Mouse (Mus musculus) left cerebral cortex, adult 11 months (tissue): ENCODE measurements at regions not wholly inside any gene's neighbourhood (a gene's known extent, or its start where the extent isn't known, plus 50 kb on each side); places are given as distances from the start of the nearest gene placed in this dataset.

Experiments
- DNase-seq: peaks from one replicate; pipeline ENCODE4 v3.0.0; 2022; ENCODE audit warnings: low spot score

- no peak for DNase-seq
Observed at GRCm38 (mm10) chr16:79718230-79718629, 627.3 kb upstream of the Tmprss15 start.

GRCm38 (mm10) chr16:79692444-79692843 lies 601.5 kb upstream of the Tmprss15 start:
- no peak for DNase-seq

GRCm38 (mm10) chr16:79651162-79651741 lies 560.4 kb upstream of the Tmprss15 start:
- DNase-seq, result peak; percentile 0

- no peak for DNase-seq
Observed at GRCm38 (mm10) chr16:79640898-79641297, 550.0 kb upstream of the Tmprss15 start.

- no peak for DNase-seq
Observed at GRCm38 (mm10) chr16:79627139-79627538, 536.2 kb upstream of the Tmprss15 start.

GRCm38 (mm10) chr16:79611002-79611401 lies 520.1 kb upstream of the Tmprss15 start:
- no peak for DNase-seq

GRCm38 (mm10) chr16:79590891-79591290 lies 500.0 kb upstream of the Tmprss15 start:
- DNase-seq, result no peak

GRCm38 (mm10) chr16:79585745-79586144 lies 494.8 kb upstream of the Tmprss15 start:
- no peak for DNase-seq

GRCm38 (mm10) chr16:79570867-79571266 lies 480.0 kb upstream of the Tmprss15 start:
- no peak for DNase-seq

- no peak for DNase-seq
Observed at GRCm38 (mm10) chr16:79534370-79534769, 443.5 kb upstream of the Tmprss15 start.

GRCm38 (mm10) chr16:79492493-79492892 lies 401.6 kb upstream of the Tmprss15 start:
- DNase-seq, result no peak

- DNase-seq, result no peak
Observed at GRCm38 (mm10) chr16:79450871-79451270, 360.0 kb upstream of the Tmprss15 start.

- DNase-seq, result no peak
Observed at GRCm38 (mm10) chr16:79449732-79450131, 358.8 kb upstream of the Tmprss15 start.

- no peak for DNase-seq
Observed at GRCm38 (mm10) chr16:79407385-79407784, 316.5 kb upstream of the Tmprss15 start.

GRCm38 (mm10) chr16:79406216-79406615 lies 315.3 kb upstream of the Tmprss15 start:
- DNase-seq, result no peak

GRCm38 (mm10) chr16:79404064-79404463 lies 313.2 kb upstream of the Tmprss15 start:
- DNase-seq, result no peak

GRCm38 (mm10) chr16:79400100-79400499 lies 309.2 kb upstream of the Tmprss15 start:
- DNase-seq, result no peak

- no peak for DNase-seq
Observed at GRCm38 (mm10) chr16:79398476-79398875, 307.6 kb upstream of the Tmprss15 start.

- DNase-seq, result no peak
Observed at GRCm38 (mm10) chr16:79394425-79394824, 303.5 kb upstream of the Tmprss15 start.

GRCm38 (mm10) chr16:79386421-79386820 lies 295.5 kb upstream of the Tmprss15 start:
- DNase-seq, result no peak

GRCm38 (mm10) chr16:79350127-79350526 lies 259.2 kb upstream of the Tmprss15 start:
- no peak for DNase-seq

GRCm38 (mm10) chr16:79342453-79342852 lies 251.6 kb upstream of the Tmprss15 start:
- DNase-seq, result no peak

- DNase-seq, result no peak
Observed at GRCm38 (mm10) chr16:79336416-79336815, 245.5 kb upstream of the Tmprss15 start.

- no peak for DNase-seq
Observed at GRCm38 (mm10) chr16:79336016-79336415, 245.1 kb upstream of the Tmprss15 start.

GRCm38 (mm10) chr16:79313301-79313700 lies 222.4 kb upstream of the Tmprss15 start:
- DNase-seq, result no peak
